Mouse (Mus musculus) neural tube, embryonic 12.5 days (tissue): ENCODE measurements around the gene Ivd. TPM values are rescaled to one million over a fixed set of nuclear protein-coding genes. Genes with fewer than 3 reads are reported as not detected.

ENCODE experiments used
- ATAC-seq: fragments of 200-750 bp; cut with Nextera tagmentation; 2 replicates; pipeline ENCODE4 v1.8.0; 2017; ENCODE audit warnings: low read depth, mild to moderate bottlenecking, moderate TSS enrichment, moderate library complexity; ENCODE audit not compliant: low FRiP score
- H3K27ac ChIP-seq: fragments of 300-500 bp; sonication (generic); 2 replicates; pipeline ENCODE4 v1.5.1; 2016
- H3K27me3 ChIP-seq: fragments of 300-500 bp; sonication (generic); replicated peaks from 2 replicates; pipeline ENCODE4 v1.6.1; 2016; ENCODE audit warnings: mild to moderate bottlenecking
- H3K36me3 ChIP-seq: fragments of 300-500 bp; sonication (generic); 2 replicates; pipeline ENCODE4 v1.6.1; 2016; ENCODE audit warnings: mild to moderate bottlenecking
- H3K4me1 ChIP-seq: fragments of 300-500 bp; sonication (generic); 2 replicates; pipeline ENCODE4 v1.6.1; 2016
- H3K4me2 ChIP-seq: fragments of 300-500 bp; sonication (generic); replicated peaks from 2 replicates; pipeline ENCODE4 v1.6.1; 2016; ENCODE audit warnings: mild to moderate bottlenecking
- H3K4me3 ChIP-seq: fragments of 300-500 bp; sonication (generic); 2 replicates; pipeline ENCODE4 v1.5.1; 2016
- H3K9ac ChIP-seq: fragments of 300-500 bp; sonication (generic); 2 replicates; pipeline ENCODE4 v1.6.1; 2016; ENCODE audit warnings: mild to moderate bottlenecking
- H3K9me3 ChIP-seq: fragments of 300-500 bp; sonication (generic); 2 replicates; pipeline ENCODE4 v1.6.1; 2016; ENCODE audit warnings: mild to moderate bottlenecking
- WGBS: fragments of 180-500 bp; shearing (Covaris S2); methylation state at CpG from one replicate; pipeline ENCODE4 v1.1.7; 2016; 5-methylcytosine and 5-hydroxymethylcytosine counted together
- polyA plus RNA-seq: library from polyadenylated mRNA; unstranded; fragments of >200 nt; fragmentation: Nextera tagmentation; extraction: Ambion mirVana; gene quantifications from 2 replicates; pipeline ENCODE4 v1.2.1, GENCODE M21; 2016

The Ivd gene
- polyA plus RNA-seq, 1 experiment from 2014 or later = 58.5 TPM

DNA sequence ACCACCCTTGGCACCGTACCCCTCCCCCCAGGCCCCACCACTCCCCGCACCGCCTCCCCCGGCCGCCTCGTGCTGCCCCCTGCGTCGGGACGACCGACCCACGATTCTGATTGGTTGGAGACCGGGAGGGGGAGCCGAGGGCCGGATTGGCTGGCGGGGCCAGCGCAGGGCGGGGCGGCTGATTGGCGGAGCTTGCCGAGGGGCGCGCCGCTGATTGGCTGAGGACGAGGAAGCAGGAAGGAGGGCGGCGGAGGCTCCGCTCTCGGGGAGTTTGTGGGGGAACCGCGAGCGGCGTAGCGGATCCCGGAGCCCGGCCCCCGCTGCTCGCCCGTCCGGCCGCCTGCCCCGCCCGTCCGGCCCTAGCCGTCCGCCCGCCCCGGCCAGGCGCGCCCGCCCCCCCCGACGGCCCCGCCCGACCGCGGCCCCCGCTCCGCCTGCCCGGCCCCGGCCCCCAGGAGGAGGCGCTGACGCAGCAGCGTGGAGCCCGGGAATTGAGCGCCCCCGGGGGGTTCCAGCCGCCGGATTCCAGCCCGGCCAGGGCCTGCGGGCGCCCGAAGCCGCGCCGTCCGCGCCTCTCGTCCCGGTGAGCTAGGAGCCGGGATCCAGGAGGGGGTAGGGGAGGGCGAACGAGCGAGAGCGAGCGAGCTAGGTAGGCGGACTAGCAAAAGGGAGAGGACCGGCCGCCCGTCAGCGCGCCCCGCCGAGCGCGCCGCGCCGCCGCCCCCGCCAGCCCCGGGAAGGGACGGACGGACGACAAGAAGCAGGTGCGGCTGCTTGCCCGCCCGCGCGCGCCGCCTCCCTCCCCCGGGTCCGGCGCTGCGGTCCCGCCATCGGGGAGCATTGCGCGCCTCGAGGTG lies 39.6 kb downstream of the Ivd start:
- peak; percentile 88 for ATAC-seq
- H3K9me3 ChIP-seq = no peaks in the 10 kb centered on the region
- peak overlapping the region; percentile 91 for H3K27ac ChIP-seq
- H3K4me3 ChIP-seq = peak overlapping the region; percentile 92
- peaks cover 41% of the 10 kb centered on the region for H3K27me3 ChIP-seq
- H3K9ac ChIP-seq = peak overlapping the region; percentile 93
- H3K4me2 ChIP-seq = peak overlapping the region; percentile 99
- H3K36me3 ChIP-seq = no peaks in the 10 kb centered on the region
- H3K4me1 ChIP-seq = peaks cover 73% of the 10 kb centered on the region
- WGBS = under 1% methylated on average over 115 of the region's 120 CpGs

DNA sequence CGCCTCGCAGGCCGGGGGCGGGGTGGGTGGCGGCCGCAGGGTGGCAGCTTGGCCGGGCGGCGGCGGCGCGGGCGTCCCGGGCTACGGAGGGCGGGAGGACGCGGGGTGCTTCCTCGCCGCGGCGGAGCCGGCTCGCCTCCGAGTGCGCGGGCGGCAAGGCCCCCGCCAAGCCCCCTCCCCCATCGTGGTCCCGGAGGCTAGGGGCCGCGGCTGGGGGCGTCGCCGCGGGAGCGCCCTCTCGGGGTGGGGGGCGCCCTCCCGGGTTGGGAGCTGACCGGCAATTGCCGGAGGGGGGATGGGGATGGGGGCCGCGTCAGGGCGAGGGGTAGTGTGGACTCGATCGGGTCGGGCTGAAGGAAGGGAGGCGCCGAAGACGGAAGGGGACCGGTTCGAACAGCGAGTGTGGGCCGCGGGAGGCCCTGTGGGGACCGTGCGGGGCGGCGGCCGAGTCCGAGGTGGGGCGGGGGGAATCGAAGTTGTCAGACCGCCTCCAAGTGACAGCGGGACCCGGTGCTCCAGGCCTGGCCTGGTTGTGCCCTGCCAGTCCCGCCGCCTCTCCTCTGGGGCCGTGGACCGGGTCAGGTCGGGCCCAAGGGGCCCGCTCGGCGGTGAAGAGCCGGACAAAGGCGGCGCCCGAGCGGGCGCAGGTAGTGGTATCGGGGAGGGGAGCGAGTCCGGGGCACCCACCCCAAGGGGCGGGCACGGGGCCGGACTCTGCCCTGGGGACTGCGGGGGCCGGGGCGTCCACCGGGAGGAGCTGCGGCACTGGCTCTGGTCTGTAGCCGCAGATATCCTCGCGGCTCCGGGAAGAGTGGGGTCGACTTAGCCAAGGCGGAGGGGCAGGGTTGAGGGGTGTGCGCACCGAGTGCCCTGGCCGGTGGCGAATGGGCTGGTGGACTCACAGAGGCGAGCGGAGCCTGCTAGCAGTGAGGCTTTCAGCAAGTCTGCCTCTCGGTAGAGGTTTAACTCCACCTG lies 40.6 kb downstream of the Ivd start:
- Histone ChIP-seq H3K4me1 (peaks cover 64% of the 10 kb centered on the region), H3K4me2 (peak overlapping the region; percentile 99), H3K27ac (peak overlapping the region; percentile 91), H3K27me3 (peaks cover 31% of the 10 kb centered on the region), H3K4me3 (peak overlapping the region; percentile 92), H3K9me3 (no peaks in the 10 kb centered on the region), H3K36me3 (no peaks in the 10 kb centered on the region), H3K9ac (peak overlapping the region; percentile 93)
- ATAC-seq = peak; percentile 5; the same call in 1 of the 2 replicates
- under 1% methylated on average over 84 of the region's 106 CpGs for WGBS

DNA sequence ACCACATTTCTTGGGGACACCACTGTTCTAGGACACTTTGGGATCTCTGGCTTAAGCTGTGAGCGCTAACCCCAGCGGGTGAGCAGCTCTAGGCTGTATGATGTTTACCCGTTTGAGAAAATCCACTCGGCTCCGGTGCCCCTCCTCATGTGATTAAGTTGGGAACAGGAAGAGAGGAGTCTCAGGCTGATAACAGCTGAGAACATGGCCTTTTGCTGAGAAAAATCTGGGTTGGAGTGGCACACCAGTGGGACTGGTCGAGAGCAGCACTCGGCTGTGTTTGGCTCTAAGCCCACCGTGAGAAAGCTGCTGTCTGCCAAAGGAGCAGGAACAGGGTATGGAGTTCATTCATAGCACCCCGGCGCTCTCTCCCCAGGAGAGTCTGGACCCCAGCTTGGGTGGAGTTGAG lies 41.6 kb downstream of the Ivd start:
- WGBS = 17% methylated on average over 10 of the region's 10 CpGs
- Histone ChIP-seq H3K4me1 (peaks cover 54% of the 10 kb centered on the region), H3K27me3 (peaks cover 21% of the 10 kb centered on the region), H3K4me3 (peak overlapping the region; percentile 92), H3K9ac (peak overlapping the region; percentile 93; the same call in 1 of the 2 replicates), H3K27ac (no peak overlapping the region), H3K9me3 (no peaks in the 10 kb centered on the region), H3K4me2 (peak overlapping the region; percentile 99), H3K36me3 (no peaks in the 10 kb centered on the region)
- ATAC-seq = no peak

DNA sequence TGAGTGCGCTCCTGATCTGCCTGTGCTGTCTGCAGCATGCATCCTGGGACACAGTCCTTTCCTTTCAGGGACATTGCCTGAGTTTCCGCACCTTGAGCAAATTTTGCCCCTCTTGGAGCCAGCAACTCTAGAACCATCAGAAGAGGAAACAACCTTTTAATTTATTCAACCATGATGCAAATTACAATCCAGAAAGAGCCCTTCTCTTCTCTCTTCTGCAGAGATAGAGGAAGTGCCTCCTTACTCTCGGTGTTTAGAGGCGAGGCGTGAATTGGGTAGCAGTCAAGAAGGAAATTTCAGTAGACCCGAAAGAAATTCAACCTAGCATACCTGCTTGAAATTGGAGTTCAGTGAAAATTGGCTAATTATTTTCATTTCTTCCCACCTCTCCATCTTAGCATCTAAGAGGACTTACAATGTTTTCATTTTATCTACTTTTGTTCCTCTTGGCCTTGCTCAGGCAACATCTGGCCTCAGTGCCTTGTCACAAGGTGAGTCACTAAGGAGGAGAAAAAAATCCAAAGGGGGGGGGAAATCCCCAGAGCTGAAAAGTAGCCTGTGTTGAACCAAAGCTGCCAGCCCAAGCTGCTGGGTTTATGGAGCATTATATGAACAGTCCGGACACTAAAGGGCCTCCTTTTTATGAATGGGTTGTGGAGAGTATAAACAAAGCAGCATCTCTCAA lies 43.8 kb downstream of the Ivd start:
- no peak for ATAC-seq
- H3K27me3 ChIP-seq = no peaks in the 10 kb centered on the region; the same call in 1 of the 2 replicates
- no peaks in the 10 kb centered on the region for H3K9me3 ChIP-seq
- H3K9ac ChIP-seq = no peak overlapping the region
- peaks cover 41% of the 10 kb centered on the region for H3K4me1 ChIP-seq
- H3K27ac ChIP-seq = no peak overlapping the region
- no peak overlapping the region for H3K4me3 ChIP-seq
- WGBS = 84% methylated on average over 7 of the region's 7 CpGs
- H3K4me2 ChIP-seq = no peak overlapping the region
- no peaks in the 10 kb centered on the region for H3K36me3 ChIP-seq

DNA sequence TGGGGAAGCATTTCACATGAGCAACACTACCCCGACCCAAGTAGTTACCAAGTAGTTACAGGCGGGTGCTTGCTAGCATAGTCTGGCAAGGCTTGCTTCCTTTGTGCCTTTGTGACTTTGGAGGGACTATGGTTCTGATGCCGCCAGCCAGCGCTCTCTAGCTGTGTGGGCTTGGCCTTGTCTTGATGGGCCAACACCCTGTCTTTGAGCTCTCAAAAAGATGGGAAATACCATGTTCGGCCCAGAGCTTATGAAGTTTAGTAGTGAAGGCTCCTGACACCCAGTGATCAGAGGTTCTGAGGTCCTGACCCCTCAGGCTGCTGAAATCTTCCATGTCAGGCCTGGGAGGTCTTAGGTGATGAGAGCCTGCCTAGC lies 44.4 kb downstream of the Ivd start:
- H3K9ac ChIP-seq = no peak overlapping the region
- H3K4me2 ChIP-seq = no peak overlapping the region
- no peak overlapping the region for H3K27ac ChIP-seq
- no peak overlapping the region for H3K4me3 ChIP-seq
- no peaks in the 10 kb centered on the region for H3K9me3 ChIP-seq
- H3K27me3 ChIP-seq = no peaks in the 10 kb centered on the region
- whole genome bisulfite sequencing = 72% methylated on average over 5 of the region's 5 CpGs
- ATAC-seq = no peak
- H3K36me3 ChIP-seq = no peaks in the 10 kb centered on the region
- H3K4me1 ChIP-seq = peaks cover 38% of the 10 kb centered on the region

DNA sequence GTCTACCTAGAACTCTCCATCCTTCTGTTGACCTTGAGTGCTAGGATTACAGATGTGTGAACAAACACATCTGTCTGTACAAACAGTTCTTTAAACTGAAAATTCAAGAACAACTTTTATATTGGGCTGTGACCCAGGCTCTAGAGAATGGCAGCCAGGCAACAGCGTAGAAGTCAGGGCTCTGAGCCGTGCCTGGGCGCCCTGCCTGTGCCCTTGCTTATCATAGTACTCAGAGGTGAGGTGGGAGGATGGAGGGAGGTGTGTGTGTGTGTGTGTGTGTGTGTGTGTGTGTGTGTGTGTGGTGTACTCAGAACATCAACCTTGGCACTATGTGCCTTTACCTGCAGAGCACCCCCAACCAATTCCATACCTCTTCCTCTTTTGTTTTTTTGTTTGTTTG lies 46.0 kb downstream of the Ivd start:
- no peak overlapping the region for H3K4me3 ChIP-seq
- 93% methylated on average over 3 of the region's 3 CpGs for WGBS
- H3K4me2 ChIP-seq = no peak overlapping the region
- H3K4me1 ChIP-seq = peaks cover 33% of the 10 kb centered on the region
- H3K27me3 ChIP-seq = no peaks in the 10 kb centered on the region
- no peak overlapping the region for H3K27ac ChIP-seq
- no peak for ATAC-seq
- no peaks in the 10 kb centered on the region for H3K9me3 ChIP-seq
- H3K9ac ChIP-seq = no peak overlapping the region
- H3K36me3 ChIP-seq = no peaks in the 10 kb centered on the region

DNA sequence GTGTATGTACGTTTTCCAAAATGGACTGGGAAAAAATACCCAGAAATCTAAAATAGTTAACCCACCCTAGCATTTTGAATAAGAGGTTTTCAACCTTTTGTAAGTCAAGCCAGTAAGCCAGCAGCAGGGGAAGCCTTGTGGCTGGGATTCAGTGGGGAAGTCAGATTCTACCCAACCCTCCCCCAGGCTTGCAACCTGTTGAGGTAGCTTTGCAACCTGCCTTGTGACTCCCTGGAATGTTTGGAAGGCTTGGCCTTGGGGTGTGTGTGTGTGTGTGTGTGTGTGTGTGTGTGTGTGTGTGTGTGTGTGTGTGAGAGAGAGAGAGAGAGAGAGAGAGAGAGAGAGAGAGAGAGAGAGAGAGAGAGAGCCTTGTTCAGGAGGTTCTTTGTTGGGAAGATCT lies 47.4 kb downstream of the Ivd start:
- Histone ChIP-seq H3K9ac (no peak overlapping the region), H3K36me3 (no peaks in the 10 kb centered on the region), H3K4me3 (no peak overlapping the region), H3K4me1 (peaks cover 35% of the 10 kb centered on the region), H3K4me2 (no peak overlapping the region), H3K27me3 (no peaks in the 10 kb centered on the region), H3K27ac (no peak overlapping the region), H3K9me3 (no peaks in the 10 kb centered on the region)
- no peak for ATAC-seq
- WGBS = 69% methylated on average over 1 of the region's 1 CpGs

DNA sequence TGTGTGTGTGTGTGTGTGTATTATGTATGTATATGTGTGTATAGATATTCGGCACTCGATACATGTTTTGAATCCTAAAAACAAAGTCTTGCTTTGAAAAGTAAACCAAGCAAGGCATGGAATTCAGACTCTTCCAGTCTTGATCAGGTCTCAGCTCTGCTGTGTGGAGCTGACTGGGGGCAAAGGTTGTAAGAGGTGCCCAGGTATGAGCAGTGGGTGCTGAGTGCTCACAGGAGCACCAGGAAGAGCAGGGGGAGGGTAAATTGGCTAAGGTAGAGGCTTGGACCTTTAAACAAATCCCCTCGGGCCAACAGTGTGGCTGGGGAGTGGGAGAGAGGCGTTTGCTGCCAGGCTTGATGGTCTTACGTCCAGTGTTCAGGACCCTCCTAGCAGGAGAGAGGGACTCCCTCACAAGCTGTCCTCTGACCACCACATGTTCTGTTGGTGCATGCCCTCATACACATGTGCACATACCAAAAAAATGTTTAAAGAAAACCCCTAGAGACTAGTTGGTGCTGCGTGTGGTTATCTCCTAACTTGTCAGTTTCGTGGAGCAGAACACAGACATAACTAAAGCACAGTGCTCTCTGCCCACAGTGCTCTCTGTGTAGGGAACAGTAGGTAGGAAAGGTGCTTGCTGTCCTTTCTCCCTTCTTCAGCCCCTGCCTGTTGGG lies 49.0 kb downstream of the Ivd start:
- ATAC-seq = no peak
- Histone ChIP-seq H3K9ac (no peak overlapping the region), H3K4me2 (no peak overlapping the region), H3K36me3 (0 out of 2 replicates have a peak, but pooled peaks cover under 1% of the 10 kb centered on the region), H3K27ac (no peak overlapping the region), H3K9me3 (no peaks in the 10 kb centered on the region), H3K4me3 (no peak overlapping the region), H3K4me1 (peaks cover 31% of the 10 kb centered on the region), H3K27me3 (no peaks in the 10 kb centered on the region)
- WGBS = 80% methylated on average over 7 of the region's 7 CpGs

DNA sequence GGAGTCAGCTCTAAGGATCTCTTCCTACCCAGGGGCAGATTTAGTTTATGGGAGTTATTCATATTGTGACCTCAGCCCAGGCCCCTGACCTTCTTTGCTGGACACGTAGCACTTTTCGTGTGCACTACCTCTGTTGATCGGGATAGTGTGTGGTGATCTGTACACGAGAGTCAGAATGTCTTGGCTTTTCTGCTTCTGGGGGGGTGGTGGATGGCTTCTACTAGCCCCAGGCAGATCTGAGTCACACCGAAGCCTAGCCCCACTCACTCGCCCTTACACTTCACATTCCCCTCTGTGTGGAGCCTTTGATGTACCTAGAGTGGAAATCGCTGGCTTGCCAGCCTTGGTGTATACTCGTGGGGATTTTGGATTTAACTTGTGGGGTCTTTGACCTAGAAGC lies 51.0 kb downstream of the Ivd start:
- Histone ChIP-seq H3K27ac (no peak overlapping the region), H3K36me3 (peaks cover 18% of the 10 kb centered on the region; the same call in 1 of the 2 replicates), H3K9me3 (no peaks in the 10 kb centered on the region), H3K4me1 (peaks cover 25% of the 10 kb centered on the region), H3K4me2 (no peak overlapping the region), H3K4me3 (no peak overlapping the region), H3K27me3 (no peaks in the 10 kb centered on the region), H3K9ac (no peak overlapping the region)
- 77% methylated on average over 8 of the region's 8 CpGs for WGBS
- ATAC-seq = no peak

DNA sequence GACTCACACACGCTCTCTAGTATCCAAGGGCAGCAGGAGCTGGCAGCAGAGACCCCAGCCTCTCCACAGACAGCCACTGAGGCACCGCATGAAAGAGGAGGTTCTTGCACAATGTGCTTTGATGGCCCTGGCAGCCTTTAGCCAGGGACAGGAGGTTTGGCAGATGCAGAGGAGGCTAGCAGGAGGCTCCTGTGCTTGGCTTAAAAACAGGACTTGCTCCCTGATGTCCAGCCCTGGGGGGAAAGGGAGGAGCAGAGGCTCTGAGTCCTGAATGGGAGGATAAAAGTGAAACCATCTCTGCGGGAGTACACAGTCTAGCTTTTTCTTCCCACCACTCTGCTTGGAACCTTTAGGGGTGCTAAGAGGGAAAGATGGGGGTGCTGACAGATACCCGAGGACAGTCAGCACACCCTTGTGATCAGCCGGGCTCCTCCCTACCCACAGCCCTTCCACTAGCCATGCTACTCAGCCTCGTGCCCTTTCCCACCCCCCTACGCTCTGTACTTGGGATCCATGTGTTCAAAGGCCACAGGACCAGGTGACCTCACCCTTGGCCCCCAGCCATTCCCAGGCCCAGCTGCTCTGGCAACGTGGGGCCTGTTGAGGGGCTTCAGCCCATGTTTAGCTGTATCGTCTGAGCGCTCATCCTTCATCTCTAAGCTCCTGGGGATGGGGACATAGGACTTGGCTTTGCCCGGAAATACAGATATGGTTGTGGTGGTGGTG lies 52.0 kb downstream of the Ivd start:
- no peak for ATAC-seq
- Histone ChIP-seq H3K4me3 (no peak overlapping the region), H3K27me3 (no peaks in the 10 kb centered on the region), H3K36me3 (peaks cover 18% of the 10 kb centered on the region; the same call in 1 of the 2 replicates), H3K4me1 (peaks cover 25% of the 10 kb centered on the region), H3K9ac (peak overlapping the region; percentile 29; the same call in 1 of the 2 replicates), H3K4me2 (no peak overlapping the region), H3K27ac (no peak overlapping the region), H3K9me3 (no peaks in the 10 kb centered on the region)
- WGBS = 68% methylated on average over 11 of the region's 11 CpGs

DNA sequence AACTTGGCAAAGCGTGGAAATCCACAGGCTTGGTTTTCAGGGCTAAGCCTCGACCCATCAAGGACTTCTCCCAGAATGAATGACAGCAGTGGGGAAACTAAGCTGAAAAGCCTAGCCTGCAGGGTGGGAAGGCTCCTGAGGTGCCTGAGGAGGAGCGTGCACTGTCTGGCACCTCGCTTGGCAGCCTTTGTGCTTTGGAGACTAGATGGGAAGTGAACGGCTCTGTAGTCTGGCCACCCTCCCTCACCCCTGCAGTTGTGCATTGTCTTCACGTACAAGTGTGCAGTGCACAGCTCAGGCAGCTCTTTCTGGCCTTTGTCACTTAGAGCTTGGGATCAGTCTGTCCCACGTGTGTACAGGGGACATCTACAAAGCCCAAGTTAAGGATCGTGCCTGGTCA lies 52.9 kb downstream of the Ivd start:
- Histone ChIP-seq H3K27ac (no peak overlapping the region), H3K36me3 (peaks cover 20% of the 10 kb centered on the region), H3K9ac (peak overlapping the region; percentile 21; the same call in 1 of the 2 replicates), H3K9me3 (no peaks in the 10 kb centered on the region), H3K4me1 (peaks cover 25% of the 10 kb centered on the region), H3K4me2 (no peak overlapping the region), H3K4me3 (no peak overlapping the region), H3K27me3 (no peaks in the 10 kb centered on the region)
- 43% methylated on average over 8 of the region's 8 CpGs for WGBS
- peak; percentile 37; the same call in 1 of the 2 replicates for ATAC-seq
